Mouse (Mus musculus): ENCODE measurements around the gene Zhx3.

Gene Zhx3

DNA sequence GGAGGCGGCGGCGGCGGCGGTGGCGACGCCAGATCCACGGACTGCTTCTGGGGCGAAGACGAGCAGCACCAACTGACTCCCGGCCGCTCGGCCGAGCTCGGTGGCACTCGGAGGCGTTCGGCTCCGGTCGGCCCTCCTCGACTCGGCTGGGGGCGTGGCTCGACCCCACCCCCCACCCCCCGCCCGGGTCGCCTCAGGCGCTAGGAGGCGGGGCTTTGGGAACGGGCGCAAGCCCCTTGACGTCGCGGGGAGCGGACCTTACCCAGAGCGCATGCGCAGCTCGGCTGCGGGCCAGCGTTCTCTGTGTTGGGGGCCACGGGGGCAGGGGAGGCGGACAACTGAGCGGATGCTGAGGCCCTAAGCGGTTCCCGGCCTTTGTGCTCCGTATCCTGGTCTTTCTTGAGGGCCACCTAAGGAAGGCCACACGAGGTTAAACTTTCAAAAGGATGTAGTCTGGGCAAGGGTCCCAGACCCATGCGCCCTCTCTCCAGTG is at the start of gene Zhx3:
TSS of gene Zhx3 (minus strand) at position 109 of the 493 bp plus-strand sequence.
- in situ Hi-C loops (cut with MseI, MboI) = no loop called here

DNA sequence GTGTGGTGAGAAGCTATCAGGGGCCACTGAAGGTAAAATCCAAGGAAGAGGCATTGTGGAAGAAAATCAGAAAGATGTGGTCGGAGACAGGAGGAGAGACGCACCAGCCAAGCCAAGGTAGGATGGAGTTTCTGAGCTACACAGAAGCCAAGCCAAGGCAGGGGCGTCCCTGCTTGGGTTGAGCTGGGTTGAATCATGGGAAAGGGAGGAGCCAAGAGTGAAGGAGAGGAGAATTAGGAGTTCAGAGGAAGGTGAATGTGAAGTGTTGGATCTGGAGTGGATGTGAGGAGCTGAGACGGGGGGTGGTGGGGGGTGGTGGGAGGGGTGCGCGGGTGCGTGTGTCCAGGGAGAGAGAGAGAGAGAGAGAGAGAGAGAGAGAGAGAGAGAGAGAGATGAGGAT is 48.5 kb upstream of the Zhx3 start:
- in situ Hi-C loops (cut with MseI, MboI) = no loop called here

DNA sequence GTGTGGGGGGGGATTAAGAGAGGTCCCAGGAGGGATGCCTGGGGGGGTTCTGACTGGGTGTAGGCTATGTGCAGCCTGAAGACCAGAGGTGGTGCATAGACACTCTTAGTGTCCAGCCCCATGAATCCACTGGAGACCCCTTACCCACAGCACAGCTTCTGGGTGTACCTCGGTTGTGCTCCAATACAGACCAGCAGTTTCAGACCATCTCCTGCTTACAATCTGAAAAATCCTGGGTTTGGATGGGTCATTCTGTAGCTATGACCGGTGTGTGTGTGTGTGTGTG is 46.1 kb upstream of the Zhx3 start:
- in situ Hi-C loops (cut with MseI, MboI) = no loop called here

DNA sequence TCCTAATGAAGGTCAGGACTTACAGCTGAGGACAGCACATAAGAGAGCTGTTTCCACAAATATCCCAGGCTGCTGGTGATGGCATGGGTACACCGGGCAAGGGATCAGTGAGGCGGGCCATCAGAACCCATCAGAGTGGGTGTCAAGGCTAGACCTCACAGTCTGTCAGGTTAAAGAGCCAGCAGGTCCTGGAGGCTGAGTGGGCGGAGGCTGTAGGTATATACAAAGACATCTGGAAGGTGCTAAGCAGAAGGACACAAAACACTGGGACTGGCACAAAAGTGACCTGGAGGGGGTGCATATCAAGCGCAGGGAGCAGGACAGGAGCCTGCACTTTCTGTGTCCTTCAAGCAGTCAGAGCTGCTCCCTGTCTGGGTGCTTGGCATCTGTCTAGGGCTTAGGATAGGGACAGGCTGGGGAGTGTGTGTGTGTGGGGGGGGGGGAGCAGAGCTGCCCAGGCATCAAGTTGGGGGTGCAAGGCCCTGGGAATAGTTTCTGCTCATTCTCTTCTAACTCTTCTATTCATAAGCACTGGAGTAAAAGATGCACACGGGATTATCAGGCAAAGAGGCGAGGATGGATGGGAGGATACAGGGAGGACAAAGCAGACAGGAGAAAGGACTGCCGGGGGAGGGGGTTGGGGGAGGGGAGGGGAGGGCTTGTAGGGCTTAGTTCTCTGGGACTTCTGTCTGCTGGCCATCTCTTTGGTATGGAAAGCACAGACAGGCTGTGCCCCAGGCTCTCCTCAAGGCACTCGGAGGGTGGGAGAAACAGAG is 45.5 kb upstream of the Zhx3 start:
- in situ Hi-C loops (cut with MseI, MboI) = no loop called here

DNA sequence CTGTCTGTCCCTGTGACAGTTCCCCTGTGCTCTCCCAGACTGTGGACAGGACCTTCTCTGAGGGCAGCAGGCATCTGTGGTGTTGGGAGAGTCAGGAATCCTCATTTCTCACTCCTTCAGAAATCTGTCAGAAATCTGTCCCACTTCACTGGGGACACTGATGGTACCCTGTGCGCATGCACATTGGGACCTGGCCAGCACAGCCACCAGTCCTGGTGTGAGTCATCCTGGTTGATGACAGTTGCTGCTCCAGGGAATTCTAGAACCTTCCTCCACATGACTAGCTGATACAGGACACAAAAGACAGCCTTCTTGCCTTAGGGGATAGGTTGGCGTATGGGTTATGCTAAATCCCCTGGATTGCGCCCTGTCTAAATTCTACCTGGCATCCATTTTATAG is 44.5 kb upstream of the Zhx3 start:
- in situ Hi-C loops (cut with MseI, MboI) = no loop called here

DNA sequence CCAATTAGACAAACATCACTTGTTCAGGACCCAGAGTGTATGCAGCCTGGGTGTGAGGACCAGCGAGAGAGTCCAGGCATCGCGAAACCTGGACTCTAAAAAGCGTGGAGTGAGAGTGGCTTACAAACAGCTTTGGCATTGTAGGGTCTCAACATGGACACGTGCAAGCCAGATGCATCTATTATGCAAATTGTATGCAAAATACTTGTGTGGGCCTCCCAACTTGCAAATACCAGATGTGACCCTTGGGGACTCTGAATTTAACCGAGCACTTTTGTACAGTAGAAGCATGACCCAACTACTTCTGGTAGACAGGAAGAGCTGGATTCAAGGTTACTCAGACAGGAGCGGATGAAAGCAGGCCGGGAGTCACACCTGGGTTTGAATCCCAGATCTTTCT is 43.9 kb upstream of the Zhx3 start:
- in situ Hi-C loops (cut with MseI, MboI) = no loop called here

DNA sequence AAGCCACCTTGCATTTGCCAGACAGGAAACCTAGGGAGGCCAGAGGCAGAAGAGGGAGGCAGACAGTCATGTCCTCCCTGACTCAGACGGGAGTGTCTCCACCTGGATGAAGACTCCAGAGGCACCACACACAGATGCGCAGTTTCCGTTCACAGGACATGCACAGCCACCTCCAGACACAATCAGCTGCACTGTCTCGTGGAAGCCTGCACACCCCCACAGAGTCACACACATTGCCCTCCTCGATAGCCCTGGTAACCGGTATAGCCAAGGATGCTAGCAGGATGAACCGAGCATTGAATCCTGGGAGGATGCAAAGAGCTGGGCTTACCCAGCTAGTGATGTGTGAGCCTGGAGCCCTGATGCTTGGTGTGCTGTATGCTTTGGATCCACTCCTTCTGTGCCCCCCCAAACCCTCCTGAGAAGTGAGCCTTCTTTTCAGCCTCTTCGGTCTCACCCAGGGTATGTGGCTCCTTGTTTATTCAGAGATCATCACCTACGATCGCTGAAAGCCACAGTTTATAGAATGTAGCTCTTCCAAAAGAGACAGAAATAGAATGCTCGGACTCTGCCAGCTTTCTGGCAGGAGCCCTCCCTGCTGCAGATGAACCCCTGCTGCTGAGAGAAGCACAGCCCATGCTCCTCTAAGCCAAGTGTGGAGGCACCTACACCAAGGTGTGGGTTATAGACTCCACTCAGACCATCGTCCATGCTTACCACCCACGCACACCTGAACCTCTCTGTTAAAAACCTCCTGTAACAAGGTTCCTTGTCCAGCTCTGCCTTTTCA is 43.2 kb upstream of the Zhx3 start:
- in situ Hi-C loops (cut with MseI, MboI) = no loop called here

DNA sequence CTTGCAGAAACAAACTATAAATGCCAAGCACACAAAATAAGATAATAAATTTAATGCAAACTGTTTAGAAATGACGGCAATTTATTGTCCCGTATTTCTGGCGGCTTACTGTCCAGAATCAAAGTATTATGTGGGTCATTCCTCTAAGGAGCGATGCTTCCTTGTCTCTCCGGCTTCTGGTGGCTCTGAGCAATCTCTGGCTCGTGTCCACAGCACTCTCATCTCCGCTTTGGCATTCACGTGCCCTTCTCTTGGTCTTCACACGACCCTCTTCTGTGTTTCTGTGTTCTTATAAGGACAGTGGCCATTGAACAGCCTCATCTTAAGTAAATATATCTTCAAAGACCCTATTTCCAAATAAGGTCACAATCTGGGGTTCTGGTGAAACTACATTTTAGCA is 41.9 kb upstream of the Zhx3 start:
- in situ Hi-C loops (cut with MseI, MboI) = no loop called here

DNA sequence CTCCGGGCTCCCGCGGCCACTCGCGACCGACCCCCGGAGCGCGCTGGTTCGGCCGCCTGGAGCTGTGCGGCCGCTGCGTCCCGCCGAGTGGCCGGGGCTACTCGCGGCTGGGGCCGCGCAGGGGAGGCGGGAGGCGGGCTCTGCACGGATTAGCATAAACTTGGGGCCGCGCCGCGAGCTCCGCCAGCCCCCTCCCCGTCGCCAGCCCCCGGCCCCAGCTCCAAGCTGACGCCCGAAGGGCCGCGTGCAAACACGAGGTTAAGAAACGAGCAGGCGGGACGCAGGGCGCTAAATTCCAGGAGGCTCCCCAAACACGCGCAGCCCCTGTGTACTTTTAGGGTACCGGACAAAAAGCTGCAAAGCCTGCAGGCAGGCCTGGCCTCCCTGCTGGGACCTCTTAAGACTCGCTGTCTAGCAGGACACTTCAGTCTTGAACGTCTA is 39.5 kb upstream of the Zhx3 start, which contains the start of gene Emilin3:
TSS of gene Emilin3 (minus strand) at position 98 of the 441 bp plus-strand sequence.
- in situ Hi-C loops (cut with MseI, MboI) = no loop called here

DNA sequence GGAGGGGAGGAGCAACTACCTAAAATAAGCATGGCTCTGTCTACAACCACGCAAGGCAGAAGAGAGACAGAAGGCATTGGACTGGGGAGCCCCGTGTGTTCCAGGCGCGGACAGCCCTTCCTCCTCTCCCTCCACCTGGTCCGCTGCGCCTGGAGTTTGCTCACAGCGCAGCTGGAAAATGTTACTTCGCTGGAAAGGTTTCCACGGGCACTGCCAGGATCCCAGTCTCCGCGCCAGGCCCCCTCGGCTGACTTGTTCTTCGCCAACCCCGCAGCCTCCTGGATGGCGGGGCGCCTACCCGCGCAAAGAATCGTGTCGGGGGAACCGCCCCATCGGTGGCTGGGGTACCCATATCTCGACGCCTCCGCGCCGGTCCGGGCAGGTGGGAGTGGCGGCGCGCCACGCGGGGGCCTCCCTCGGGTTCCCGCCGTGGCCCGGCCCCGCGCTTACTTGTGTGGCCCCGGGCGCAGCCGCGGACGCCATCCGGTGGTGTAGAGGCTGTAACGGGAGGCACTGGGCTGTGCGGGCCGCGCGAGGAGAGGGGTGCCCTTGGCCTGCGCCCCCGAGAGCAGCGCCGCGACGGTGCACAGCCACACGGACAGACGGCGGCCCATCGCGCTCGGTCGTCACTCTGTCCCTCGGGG is 38.9 kb upstream of the Zhx3 start:
- in situ Hi-C loops (cut with MseI, MboI) = no loop called here

DNA sequence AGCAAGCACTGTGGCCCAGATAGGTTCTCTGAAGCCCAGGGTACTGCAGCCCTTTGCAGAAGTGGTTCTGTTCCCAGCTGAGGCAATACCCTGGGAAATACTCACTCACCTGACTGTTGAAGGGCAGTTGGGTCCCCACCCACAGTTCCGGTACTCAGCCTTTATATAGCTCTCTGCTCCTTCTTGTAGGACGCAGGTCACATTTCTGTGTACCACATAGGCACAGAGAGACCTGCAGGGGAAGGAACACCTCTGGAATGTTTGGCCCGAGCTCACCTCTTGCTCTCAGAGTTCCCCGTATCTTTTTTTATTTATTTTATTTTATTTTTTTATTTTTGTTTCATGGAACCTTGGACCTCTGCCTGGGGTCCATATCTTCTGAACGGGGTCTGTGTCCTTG is 37.8 kb upstream of the Zhx3 start:
- in situ Hi-C loops (cut with MseI, MboI) = no loop called here

DNA sequence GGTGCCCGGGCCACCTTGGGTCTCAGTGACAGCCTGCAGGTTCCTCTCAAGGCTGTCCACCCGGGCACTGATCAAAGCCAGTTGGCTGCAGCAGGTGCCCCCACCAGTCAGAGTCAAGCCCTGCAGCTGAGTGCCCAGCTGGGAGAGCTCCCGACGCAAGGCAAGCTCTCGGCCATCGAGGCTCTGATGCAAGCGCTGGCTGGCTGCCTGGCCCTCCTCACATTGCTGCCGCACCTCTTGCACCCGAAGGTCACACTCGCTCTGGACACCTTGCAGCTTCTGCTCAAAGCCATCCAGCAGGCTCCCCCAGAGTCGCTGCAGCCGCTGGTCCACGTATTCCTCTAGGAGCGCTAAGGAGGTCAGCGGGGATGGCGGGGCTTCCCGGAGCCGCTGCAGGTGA is 35.8 kb upstream of the Zhx3 start:
- in situ Hi-C loops (cut with MseI, MboI) = no loop called here

DNA sequence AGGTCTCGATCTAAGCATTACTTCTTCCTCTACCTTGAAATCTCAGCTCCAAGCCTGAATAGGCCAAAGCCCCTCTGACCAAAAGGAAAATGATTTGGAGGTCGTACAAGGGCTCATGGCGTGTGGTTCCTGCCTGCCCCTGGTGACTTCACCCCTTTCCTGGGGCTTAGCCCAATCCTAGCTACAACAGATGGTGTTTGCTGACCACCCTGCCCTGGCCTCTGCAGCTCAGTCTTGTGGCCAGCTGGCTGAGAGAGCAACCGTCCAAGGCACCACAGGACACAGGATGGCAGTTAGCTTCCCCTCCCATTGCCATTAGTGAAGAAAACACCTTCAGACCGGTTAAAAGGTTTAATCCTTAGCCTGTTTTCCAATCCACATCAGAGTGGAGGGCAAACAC is 33.3 kb upstream of the Zhx3 start:
- in situ Hi-C loops (cut with MseI, MboI) = no loop called here

DNA sequence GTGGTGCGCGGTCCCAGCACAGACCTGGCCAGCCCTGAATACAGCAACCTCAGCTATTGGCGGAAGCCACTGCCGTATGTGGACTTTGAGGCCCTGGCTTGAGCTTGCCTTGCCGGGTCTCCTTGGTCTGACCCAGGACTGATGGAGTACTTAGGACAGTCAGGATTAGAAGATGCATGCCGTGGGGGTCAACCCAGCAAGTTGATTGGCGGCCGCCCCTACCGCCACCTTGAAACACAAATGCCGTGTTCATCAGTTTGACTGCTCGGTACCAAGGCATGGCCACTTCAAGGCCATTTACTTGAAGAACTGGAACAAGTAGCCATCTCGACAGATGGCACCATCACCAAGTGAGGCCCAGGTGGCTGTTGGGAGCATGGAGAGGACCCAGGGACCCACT is 32.5 kb upstream of the Zhx3 start:
- in situ Hi-C loops (cut with MseI, MboI) = no loop called here

DNA sequence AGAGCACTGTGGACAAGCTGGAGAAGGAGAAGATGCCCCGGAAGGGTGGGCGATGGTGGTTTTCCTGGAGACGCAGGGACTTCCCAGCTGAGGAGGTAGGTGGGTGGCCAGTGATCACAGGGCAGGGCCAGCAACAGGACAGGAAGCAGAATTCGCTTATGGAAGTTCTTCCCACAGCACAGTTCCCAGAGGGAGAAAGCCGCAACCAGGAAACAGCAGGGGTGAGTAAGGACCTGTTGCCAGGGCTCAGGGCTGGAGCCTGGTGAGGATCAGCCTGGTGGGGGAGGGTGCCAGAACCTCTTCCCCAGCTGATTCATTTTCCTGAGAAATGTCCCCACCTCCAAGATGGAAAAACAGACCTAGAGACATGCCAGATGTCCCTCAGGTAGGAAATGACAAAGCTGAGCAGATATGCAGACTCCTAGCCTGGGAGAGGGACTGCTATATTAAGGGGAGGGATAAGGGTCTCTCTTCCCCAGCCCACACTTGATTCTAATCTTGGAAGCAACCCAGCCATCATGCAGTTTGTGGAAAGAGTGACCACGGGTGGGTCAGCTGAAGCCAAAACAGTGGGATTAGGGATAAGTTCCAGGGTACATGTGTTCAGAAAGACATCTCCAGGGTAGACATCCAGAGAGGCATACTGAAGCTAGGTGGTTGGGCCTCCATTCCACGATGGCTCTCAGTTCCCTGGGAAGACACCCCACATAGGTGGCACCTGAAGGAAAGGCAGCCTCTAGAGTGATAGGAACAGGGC is 29.0 kb upstream of the Zhx3 start:
- in situ Hi-C loops (cut with MseI, MboI) = no loop called here

DNA sequence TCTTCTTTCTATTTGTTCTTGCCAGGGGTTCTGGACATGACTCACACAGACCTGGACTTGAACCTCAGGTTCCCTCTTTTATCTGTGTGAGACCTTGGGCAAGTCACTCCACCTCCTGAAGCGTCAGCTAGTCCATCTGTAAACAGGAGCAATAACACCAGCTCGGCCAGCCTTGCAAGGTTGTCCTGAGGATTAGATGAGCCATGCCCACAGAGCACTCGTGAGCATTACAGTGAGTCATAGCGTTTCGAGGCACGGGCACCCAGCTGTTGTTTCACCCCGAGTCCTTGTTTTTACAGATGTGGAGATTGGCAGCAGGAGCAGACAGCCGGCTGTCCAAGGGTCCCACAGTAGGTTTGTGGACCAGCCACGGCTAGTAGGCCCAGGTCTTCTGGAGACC is 18.9 kb upstream of the Zhx3 start:
- in situ Hi-C loops (cut with MseI, MboI) = no loop called here

DNA sequence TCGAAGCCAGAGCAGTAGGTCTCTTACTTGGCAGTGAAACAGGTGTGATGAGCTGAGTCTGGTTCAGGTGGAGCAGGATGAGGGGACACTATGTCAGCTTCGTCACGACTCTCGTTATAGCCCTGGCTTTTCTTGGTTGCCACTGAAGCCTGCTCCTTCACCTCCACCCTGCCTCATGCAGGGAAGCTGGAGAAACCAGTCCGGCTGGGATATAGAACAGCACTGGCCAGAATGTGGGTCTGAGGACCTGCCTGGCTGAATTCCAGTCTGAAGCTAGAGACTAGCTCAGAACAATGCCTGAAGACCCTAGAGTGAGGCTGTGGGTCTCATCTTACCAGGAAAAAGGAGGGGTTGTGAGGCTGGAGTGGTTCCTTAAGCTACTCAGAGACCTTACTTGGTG is 18.2 kb upstream of the Zhx3 start:
- in situ Hi-C loops (cut with MseI, MboI) = no loop called here

DNA sequence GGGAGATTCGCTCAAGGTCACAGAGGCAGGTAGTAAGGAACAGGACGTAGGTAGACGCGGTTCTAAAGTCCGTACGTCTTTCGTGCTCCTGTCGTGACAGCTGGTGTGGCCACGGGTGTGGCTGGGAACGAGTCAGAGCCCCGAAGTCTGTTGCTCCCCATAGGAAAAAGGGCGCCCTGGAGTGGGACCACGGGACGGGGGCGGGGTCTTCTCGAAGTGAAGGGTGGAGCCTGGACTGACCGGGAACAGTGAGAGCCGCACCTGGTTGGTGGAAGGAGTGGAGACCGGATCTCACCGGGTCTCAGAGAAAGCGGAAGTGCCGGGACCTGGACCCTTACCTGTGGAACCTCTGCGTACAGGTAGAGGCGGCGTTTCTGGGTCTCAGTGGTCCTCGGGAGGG is 15.1 kb upstream of the Zhx3 start:
- in situ Hi-C loops (cut with MseI, MboI) = loop anchor here (5.0 to 10.0 kb wide), 3 partner anchors 173 to 291 kb away; no protein-coding TSS in a partner anchor

DNA sequence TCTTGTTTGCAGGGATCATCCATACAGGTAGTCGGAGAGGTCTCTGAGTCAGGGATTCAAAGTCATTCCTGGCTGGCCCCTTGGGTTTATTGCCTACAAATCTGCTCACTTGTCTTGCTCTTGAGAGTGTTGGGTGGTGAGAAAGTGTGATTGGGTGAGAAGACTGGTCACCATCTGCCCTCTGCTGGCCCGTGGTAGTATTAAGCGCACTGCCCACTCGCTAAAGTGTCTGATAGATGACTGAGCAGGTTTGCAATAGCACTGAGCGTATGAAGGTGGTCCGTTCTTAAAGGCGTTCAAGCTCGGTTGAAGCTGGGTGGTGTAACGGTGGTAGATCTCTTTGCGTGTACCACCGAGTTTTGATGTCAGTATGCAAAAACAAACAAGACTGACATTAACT is 14.5 kb upstream of the Zhx3 start:
- in situ Hi-C loops (cut with MseI, MboI) = loop anchor here (5.0 to 10.0 kb wide), 3 partner anchors 172 to 290 kb away; no protein-coding TSS in a partner anchor

DNA sequence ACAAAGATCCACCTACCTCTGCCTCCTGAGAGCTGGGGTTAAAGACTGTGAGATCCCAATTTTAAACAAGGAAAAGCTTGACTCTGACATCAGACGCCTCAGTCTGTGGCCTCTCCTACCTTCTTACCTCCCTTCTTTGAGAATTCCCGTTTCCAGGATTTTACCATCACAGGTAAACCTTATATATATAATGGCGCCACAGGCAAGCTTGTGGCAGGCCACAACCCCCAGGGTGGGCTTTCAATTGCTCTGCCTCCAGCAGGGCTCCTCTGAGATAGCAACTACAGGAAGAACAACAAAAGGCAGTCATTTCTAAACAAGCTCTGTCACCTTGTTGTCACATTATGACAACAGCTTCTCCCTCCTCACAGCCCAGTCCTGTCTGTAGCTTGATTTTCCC is 13.4 kb upstream of the Zhx3 start:
- in situ Hi-C loops (cut with MseI, MboI) = loop anchor here (5.0 to 10.0 kb wide), 3 partner anchors 171 to 289 kb away; no protein-coding TSS in a partner anchor

DNA sequence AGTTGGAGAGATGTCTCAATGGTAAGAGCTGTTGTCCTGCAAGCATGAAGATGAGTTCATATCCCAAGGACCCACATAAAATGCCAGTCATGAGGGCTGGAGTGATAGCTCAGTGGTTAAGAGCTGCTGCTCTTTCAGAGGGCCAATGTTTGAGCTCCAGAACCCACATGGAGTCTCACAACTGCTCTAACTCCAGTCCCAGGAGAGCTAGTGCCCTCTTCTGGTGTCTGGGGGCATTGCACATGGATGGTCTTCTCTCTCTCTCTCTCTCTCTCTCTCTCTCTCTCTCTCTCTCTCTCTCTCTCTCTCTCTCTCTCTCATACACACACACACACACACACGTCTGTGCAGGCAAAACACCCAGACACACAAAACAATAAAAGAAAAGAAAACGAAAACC is 12.0 kb upstream of the Zhx3 start:
- in situ Hi-C loops (cut with MseI, MboI) = loop anchor here (5.0 to 10.0 kb wide), 3 partner anchors 170 to 288 kb away; no protein-coding TSS in a partner anchor

All from mouse trophoblast stem cell (cell line).